Mouse (Mus musculus): ENCODE measurements around the gene C130026I21Rik.
"Not testable (repeated sequence)": the region's sequence is repeated elsewhere in the genome, so short reads cannot be mapped to it uniquely, and the experiment has no call there.

C130026I21Rik gene

GRCm38 (mm10) chr1:85121841-85122240 is 148.5 kb downstream of the C130026I21Rik start:
- not testable (repeated sequence) for DNase-seq (ENCODE audit: low read depth, low spot score)

DNA sequence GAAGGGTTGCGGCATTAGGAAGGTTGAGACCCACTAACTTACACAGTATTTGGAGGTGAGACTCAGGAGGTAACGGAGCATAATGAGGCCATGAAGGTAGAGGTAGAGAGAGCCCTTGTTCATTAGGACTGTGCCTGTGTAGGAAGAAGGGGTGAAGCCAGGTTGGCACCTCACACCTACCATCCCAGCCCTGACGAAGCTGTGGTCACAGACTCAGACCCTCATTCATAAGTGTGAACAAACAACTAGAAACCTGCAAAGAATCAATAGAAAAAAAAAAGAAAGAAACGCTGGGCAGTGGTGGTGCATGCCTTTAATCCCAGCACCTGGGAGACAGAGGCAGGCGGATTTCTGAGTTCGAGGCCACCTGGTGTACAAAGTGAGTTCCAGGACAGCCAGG is 152.0 kb downstream of the C130026I21Rik start:
- not testable (repeated sequence) for DNase-seq (ENCODE audit: low read depth, low spot score)

DNA sequence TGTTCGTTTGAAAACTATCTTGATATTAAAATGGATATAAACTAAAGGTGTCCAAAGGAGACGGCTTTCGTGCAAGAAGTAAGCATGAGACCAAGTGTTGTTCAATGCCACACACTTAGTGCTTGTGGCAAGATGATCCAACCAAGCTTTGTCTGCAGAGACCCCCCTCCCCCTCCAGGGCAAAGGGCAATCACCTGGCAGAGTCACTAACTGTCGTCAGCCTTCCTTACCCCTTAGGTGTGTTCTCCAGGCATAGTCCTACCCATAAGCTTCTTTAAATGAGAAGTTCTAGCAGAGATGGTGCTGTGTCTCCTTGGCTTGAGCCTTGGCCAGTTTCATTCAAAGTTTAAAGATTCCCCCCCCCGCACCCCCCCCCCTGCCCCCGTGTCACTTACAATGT is 152.8 kb downstream of the C130026I21Rik start:
- not testable (repeated sequence) for DNase-seq (ENCODE audit: low read depth, low spot score)

DNA sequence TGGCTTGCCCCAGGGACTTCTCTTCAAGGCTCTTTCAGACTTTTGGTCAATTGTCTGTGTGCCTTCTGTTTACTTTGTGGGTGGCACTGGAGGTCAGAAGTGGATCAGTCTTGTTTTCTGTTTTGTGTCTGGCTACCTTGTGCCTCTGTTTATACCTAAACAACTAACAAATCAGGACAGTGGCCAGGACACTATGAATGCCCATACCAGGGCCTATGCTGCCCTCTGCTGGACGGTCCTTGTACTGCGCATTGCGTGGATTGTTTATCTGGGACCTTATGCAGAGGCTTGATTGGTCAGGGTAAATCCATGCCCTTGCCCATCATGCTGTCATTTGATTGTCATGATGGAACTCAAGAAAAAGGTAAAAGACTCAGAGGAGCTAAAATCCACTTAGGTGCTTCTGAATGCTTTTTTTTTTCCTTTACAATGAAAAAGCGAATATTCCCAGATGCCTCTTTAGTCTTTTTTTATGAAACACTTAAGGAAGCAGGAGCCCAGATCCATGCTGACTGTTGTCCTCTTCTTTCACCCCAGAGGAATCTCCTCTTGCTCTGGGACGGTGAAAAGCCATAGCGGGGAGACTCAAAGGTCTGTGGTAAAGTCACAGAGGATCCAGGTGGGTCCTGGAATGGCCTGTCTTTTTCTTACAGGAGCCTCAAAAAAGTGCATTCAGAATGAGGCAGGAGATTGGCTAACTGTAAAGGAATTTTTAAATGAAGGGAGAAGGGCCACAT is 155.5 kb downstream of the C130026I21Rik start:
- not testable (repeated sequence) for DNase-seq (ENCODE audit: low read depth, low spot score)

- DNase-seq (ENCODE audit: low read depth, low spot score) = not testable (repeated sequence)
Measured at GRCm38 (mm10) chr1:85114078-85114477, 156.3 kb downstream of the C130026I21Rik start.

- DNase-seq (ENCODE audit: low read depth, low spot score) = not testable (repeated sequence)
Measured at GRCm38 (mm10) chr1:85112889-85113288, 157.5 kb downstream of the C130026I21Rik start.

- DNase-seq (ENCODE audit: low read depth, low spot score) = not testable (repeated sequence)
Measured at GRCm38 (mm10) chr1:85112266-85112665, 158.1 kb downstream of the C130026I21Rik start.

DNA sequence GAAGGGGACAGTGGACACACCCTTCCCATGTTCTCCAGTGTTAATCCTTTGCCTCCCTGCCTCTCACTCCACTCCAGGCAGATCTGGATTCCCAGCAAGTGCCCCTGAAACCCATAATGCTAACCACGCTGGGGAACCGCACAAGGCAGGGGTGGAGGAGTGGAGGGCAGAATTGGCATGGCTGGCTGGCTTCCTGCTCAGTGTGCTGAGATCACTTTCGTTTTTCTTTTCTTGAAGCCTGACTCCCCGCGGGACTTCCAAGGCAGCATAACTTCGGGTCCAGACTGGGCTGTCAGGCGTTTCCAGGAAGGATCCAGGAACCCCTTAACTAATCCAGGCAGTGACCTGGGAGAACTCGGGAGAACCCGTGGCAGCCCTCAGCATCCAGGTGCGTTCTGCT is 158.8 kb downstream of the C130026I21Rik start:
- not testable (repeated sequence) for DNase-seq (ENCODE audit: low read depth, low spot score)

DNA sequence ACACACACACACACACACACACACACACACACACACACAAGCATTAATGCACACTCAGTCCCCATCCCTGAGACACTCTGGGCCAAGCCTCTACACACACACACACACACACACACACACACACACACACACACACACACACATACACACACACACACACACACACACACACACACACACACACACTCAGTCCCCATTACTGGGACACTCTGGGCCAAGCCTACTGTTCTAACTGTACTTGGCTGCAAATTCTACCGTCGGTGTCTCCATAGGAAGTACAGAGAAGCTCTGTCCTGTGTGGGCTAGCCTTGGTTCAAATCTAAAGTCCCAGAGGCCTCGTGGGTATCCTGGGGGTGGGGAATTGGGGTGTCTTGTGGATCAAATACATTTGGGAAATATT is 159.5 kb downstream of the C130026I21Rik start:
- not testable (repeated sequence) for DNase-seq (ENCODE audit: low read depth, low spot score)

- not testable (repeated sequence) for DNase-seq (ENCODE audit: low read depth, low spot score)
Measured at GRCm38 (mm10) chr1:85109753-85110152, 160.6 kb downstream of the C130026I21Rik start, which contains the start of gene A530032D15Rik. A530032D15Rik (minus strand) TSS chr1:85109853.

GRCm38 (mm10) chr1:85106013-85106412 is 164.4 kb downstream of the C130026I21Rik start:
- not testable (repeated sequence) for DNase-seq (ENCODE audit: low read depth, low spot score)

GRCm38 (mm10) chr1:85105336-85105735 is 165.0 kb downstream of the C130026I21Rik start:
- not testable (repeated sequence) for DNase-seq (ENCODE audit: low read depth, low spot score)

- not testable (repeated sequence) for DNase-seq (ENCODE audit: low read depth, low spot score)
Measured at GRCm38 (mm10) chr1:85101754-85102153, 168.6 kb downstream of the C130026I21Rik start.

GRCm38 (mm10) chr1:85099864-85100263 is 170.5 kb downstream of the C130026I21Rik start, which contains the start of gene Gm10553:
Gm10553 (plus strand) TSS chr1:85100164.
- DNase-seq (ENCODE audit: low read depth, low spot score) = not testable (repeated sequence)

GRCm38 (mm10) chr1:85099081-85099480 is 171.3 kb downstream of the C130026I21Rik start:
- not testable (repeated sequence) for DNase-seq (ENCODE audit: low read depth, low spot score)

GRCm38 (mm10) chr1:85093011-85093572 is 177.3 kb downstream of the C130026I21Rik start:
- not testable (repeated sequence) for DNase-seq (ENCODE audit: low read depth, low spot score)

GRCm38 (mm10) chr1:85092169-85092568 is 178.2 kb downstream of the C130026I21Rik start:
- DNase-seq (ENCODE audit: low read depth, low spot score) = not testable (repeated sequence)

DNA sequence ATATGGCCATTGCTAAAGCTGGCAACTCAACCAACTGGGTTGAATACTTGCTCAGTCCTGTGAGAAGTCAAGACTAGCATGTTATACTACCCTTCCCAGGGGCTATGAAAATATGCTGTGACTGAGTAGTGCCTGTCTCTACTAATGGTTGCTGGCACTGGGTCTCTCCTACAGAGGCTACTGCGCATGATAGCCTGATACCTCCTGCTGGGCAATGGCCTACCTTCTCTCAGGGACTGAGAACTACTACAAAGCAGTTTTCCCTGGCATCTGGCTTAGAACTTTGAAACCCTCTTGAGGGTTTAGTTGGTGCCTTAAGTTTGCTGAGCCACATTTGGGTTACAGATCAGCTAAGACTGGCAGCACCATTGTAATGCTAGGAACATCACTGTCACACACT is 184.2 kb downstream of the C130026I21Rik start:
- DNase-seq (ENCODE audit: low read depth, low spot score) = not testable (repeated sequence)

DNA sequence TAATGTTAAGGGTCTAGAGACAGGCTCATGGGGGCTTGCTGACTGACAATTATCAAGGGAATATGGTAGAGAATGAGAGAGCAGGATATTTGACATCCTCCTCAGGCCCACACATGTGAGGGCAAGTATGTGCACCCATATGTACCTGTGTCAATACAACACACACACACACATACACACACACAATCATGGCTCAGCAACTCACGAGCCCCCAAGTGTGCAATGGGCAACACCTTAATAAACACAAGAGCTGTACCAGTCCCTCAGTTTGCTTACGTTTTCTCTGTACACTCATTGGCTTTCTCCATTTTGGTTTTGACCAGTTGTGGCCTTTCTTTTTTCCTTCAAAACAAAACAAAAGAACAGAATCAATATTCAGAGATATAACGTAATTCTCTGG is 185.6 kb downstream of the C130026I21Rik start:
- DNase-seq (ENCODE audit: low read depth, low spot score) = not testable (repeated sequence)

DNA sequence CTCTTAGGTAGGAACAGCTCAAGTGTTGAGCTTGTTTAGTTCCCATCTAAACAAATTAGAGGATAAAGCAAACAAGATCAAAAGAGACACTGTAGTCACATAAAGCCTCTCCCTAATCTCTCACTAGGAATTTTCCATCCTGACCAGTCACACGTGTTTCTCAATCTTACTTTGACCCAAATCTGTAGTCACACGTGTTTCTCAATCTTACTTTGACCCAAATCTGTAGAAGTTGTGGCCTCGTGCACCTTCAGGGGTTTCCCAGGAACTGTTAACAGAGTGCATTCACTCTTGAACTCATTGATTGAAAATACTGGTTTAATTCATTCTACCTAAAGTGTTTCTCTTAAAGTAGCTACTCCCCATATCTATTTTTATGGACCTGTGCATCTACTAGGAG is 197.3 kb downstream of the C130026I21Rik start:
- DNase-seq (ENCODE audit: low read depth, low spot score) = not testable (repeated sequence)

GRCm38 (mm10) chr1:85071690-85072089 is 198.7 kb downstream of the C130026I21Rik start:
- not testable (repeated sequence) for DNase-seq (ENCODE audit: low read depth, low spot score)

DNA sequence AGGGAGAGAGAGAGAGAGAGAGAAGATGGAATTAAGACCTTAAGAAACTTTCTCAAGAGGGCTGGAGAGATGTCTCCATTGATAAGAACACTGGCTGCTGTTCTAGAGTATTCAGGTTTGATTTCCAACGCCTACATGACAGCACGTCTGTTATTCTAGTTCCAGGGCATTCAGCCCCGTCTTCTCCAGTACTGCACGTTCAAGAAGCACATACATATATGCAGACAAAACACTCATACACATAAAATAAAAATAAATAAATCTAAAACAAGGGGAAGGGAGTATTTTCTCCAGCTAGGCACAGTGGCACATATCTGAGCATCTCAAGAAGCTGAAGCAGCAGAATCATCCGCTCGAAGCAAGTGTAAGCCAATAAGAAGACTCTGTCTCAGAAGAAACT is 234.6 kb downstream of the C130026I21Rik start:
- DNase-seq (ENCODE audit: low read depth, low spot score) = not testable (repeated sequence)

DNA sequence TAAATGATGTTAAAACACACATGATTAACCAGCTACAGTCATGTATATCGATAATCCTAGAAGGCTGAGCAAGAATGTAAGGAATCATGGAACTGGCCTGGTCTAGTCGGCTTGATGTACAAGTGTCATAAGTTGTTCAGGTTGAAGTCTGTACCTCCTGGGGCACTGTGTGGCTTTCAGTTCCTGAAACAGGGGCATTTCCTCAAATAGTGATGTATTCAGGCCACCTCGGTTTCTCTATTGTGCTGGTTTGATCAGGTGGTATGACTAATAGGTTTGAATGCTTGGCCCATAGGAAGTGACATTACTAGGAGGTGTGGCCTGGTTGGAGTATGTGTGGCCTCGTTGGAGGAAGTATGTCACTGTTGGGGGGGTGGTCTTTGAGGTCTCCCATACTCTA is 236.0 kb downstream of the C130026I21Rik start:
- DNase-seq (ENCODE audit: low read depth, low spot score) = not testable (repeated sequence)

All from 3T3-L1 (cell line).